Mouse (Mus musculus) midbrain, postnatal 0 days (tissue): ENCODE data around the gene Etnk2. TPM values are rescaled to one million over a fixed set of nuclear protein-coding genes. Genes with fewer than 3 reads are reported as not detected.

Experiments
- ATAC-seq: fragments of 200-750 bp; cut with Nextera tagmentation; 2 replicates; pipeline ENCODE4 v1.8.0; 2017; ENCODE audit warnings: moderate number of reproducible peaks, mild to moderate bottlenecking, moderate TSS enrichment, moderate library complexity; ENCODE audit not compliant: low FRiP score
- DNase-seq: peaks from one replicate; pipeline ENCODE4 v3.0.0-alpha.2; 2015; ENCODE audit warnings: low spot score
- H3K27ac ChIP-seq: fragments of 300-500 bp; sonication (generic); 2 replicates; pipeline ENCODE4 v1.5.1; 2014; ENCODE audit warnings: low read depth, mild to moderate bottlenecking, low read length, mixed read lengths
- H3K27me3 ChIP-seq: fragments of 300-500 bp; sonication (generic); 2 replicates; pipeline ENCODE4 v1.6.1; 2014; ENCODE audit warnings: low read length, control low read depth, mixed read lengths; ENCODE audit not compliant: insufficient read depth
- H3K36me3 ChIP-seq: fragments of 300-500 bp; sonication (generic); 2 replicates; pipeline ENCODE4 v1.6.1; 2014; ENCODE audit warnings: low read length, control low read depth, mixed read lengths; ENCODE audit not compliant: insufficient read depth
- H3K4me1 ChIP-seq: fragments of 300-500 bp; sonication (generic); 2 replicates; pipeline ENCODE4 v1.6.1; 2014; ENCODE audit warnings: mild to moderate bottlenecking, control low read depth, antibody characterized with exemption, low read length, mixed read lengths; ENCODE audit not compliant: insufficient read depth
- H3K4me2 ChIP-seq: fragments of 300-500 bp; sonication (generic); 2 replicates; pipeline ENCODE4 v1.6.1; 2014; ENCODE audit warnings: low read depth, mild to moderate bottlenecking, low read length, mixed read lengths; ENCODE audit not compliant: poor library complexity, severe bottlenecking
- H3K4me3 ChIP-seq: fragments of 300-500 bp; sonication (generic); 2 replicates; pipeline ENCODE4 v1.5.1; 2014; ENCODE audit warnings: low read depth, mild to moderate bottlenecking, low read length, moderate library complexity
- H3K9ac ChIP-seq: fragments of 300-500 bp; sonication (generic); replicated peaks from 2 replicates; pipeline ENCODE4 v1.6.1; 2014; ENCODE audit warnings: mild to moderate bottlenecking, low read length, moderate library complexity, mixed read lengths; ENCODE audit not compliant: poor library complexity, severe bottlenecking
- H3K9me3 ChIP-seq: fragments of 300-500 bp; sonication (generic); 2 replicates; pipeline ENCODE4 v1.6.1; 2016; ENCODE audit warnings: low read length, control low read depth
- CTCF ChIP-seq: IDR thresholded peaks from 2 replicates; pipeline ENCODE4 v1.5.1; 2016; ENCODE audit warnings: antibody characterized with exemption, mild to moderate bottlenecking
- WGBS: fragments of 180-500 bp; shearing (Covaris S2); extraction: QIAGEN DNeasy Blood & Tissue Kit; methylation state at CpG from one replicate; pipeline ENCODE4 v1.1.7; 2014; 5-methylcytosine and 5-hydroxymethylcytosine counted together
- polyA plus RNA-seq: library from polyadenylated mRNA; unstranded; fragments of >200 nt; fragmentation: Nextera tagmentation; extraction: Ambion mirVana; gene quantifications from 2 replicates; pipeline ENCODE4 v1.2.1, GENCODE M21; 2015
- total RNA-seq: library from RNA; depleted of rRNA; stranded (reverse); fragments of >200 nt; gene quantifications from 2 replicates; pipeline ENCODE4 v1.2.3, GENCODE M21; 2014; rRNA removed

The Etnk2 gene
- total and polyA plus RNA-seq, 2 experiments from 2014 or later, result 34.5 to 52.0 TPM

GRCm38 (mm10) chr1:133421975-133422570 lies 58.7 kb downstream of the Etnk2 start:
- ATAC-seq, result no peak
- H3K4me2 ChIP-seq, result peak overlapping the region; percentile 100
- peak overlapping the region; percentile 75 for H3K4me3 ChIP-seq
- peak overlapping the region; percentile 61; the same call in 1 of the 2 replicates for H3K9ac ChIP-seq
- peak; percentile 58 for TF ChIP-seq CTCF
- H3K27me3 ChIP-seq, result no peaks in the 10 kb centered on the region
- H3K4me1 ChIP-seq, result peaks cover 11% of the 10 kb centered on the region; the same call in 1 of the 2 replicates
- H3K27ac ChIP-seq, result 0 out of 2 replicates have a peak overlapping the region, but pooled peaks have one; percentile 74
- no peak for DNase-seq
- no peaks in the 10 kb centered on the region for H3K9me3 ChIP-seq
- H3K36me3 ChIP-seq, result no peaks in the 10 kb centered on the region
- 26% methylated on average over 16 of the region's 16 CpGs for WGBS

- peak overlapping the region; percentile 61 for H3K9ac ChIP-seq
- WGBS, result under 1% methylated on average over 29 of the region's 29 CpGs
- H3K36me3 ChIP-seq, result no peaks in the 10 kb centered on the region
- 0 out of 2 replicates have a peak, but pooled peaks have one; percentile 22 for ATAC-seq
- peaks cover 10% of the 10 kb centered on the region; the same call in 1 of the 2 replicates for H3K4me1 ChIP-seq
- H3K4me2 ChIP-seq, result peak overlapping the region; percentile 100
- peak overlapping the region; percentile 75 for H3K4me3 ChIP-seq
- H3K9me3 ChIP-seq, result no peaks in the 10 kb centered on the region
- no peak for TF ChIP-seq CTCF
- no peaks in the 10 kb centered on the region for H3K27me3 ChIP-seq
- peak overlapping the region; percentile 74; the same call in 1 of the 2 replicates for H3K27ac ChIP-seq
- DNase-seq, result peak; percentile 42
Observed at GRCm38 (mm10) chr1:133422615-133423161, 59.3 kb downstream of the Etnk2 start.

- Histone ChIP-seq H3K4me3 (peak overlapping the region; percentile 75), H3K4me1 (peaks cover 5% of the 10 kb centered on the region; the same call in 1 of the 2 replicates), H3K27me3 (no peaks in the 10 kb centered on the region), H3K9ac (peak overlapping the region; percentile 61), H3K36me3 (no peaks in the 10 kb centered on the region), H3K9me3 (no peaks in the 10 kb centered on the region), H3K4me2 (peak overlapping the region; percentile 100), H3K27ac (peak overlapping the region; percentile 74)
- ATAC-seq (peak; percentile 19; the same call in 1 of the 2 replicates), DNase-seq (no peak)
- WGBS, result under 1% methylated on average over 31 of the region's 31 CpGs
- TF ChIP-seq CTCF, result no peak
Observed at GRCm38 (mm10) chr1:133423166-133423542, 59.8 kb downstream of the Etnk2 start.

GRCm38 (mm10) chr1:133423543-133424480 lies 60.4 kb downstream of the Etnk2 start, which contains the start of gene Sox13:
Sox13 (minus strand) TSS chr1:133424377.
- H3K4me1 ChIP-seq, result no peaks in the 10 kb centered on the region; the same call in 1 of the 2 replicates
- peak within 1 kb of the TSS; percentile 75 for H3K4me3 ChIP-seq
- peak; percentile 76 for DNase-seq
- peak within 1 kb of the TSS; percentile 100 for H3K4me2 ChIP-seq
- no peaks in the 10 kb centered on the region for H3K9me3 ChIP-seq
- no peaks in the 10 kb centered on the region for H3K36me3 ChIP-seq
- peak within 1 kb of the TSS; percentile 74 for H3K27ac ChIP-seq
- peak; percentile 71 for ATAC-seq
- no peak for TF ChIP-seq CTCF
- H3K27me3 ChIP-seq, result no peaks in the 10 kb centered on the region
- under 1% methylated on average over 97 of the region's 128 CpGs for WGBS
- H3K9ac ChIP-seq, result peak within 1 kb of the TSS; percentile 61

- H3K36me3 ChIP-seq, result no peaks in the 10 kb centered on the region
- no peak for TF ChIP-seq CTCF
- WGBS, result 54% methylated on average over 4 of the region's 4 CpGs
- no peak overlapping the region for H3K9ac ChIP-seq
- ATAC-seq (no peak), DNase-seq (no peak)
- H3K4me3 ChIP-seq, result peak overlapping the region; percentile 75; the same call in 1 of the 2 replicates
- no peaks in the 10 kb centered on the region for H3K27me3 ChIP-seq
- H3K4me2 ChIP-seq, result peak overlapping the region; percentile 100
- H3K9me3 ChIP-seq, result no peaks in the 10 kb centered on the region
- H3K4me1 ChIP-seq, result no peaks in the 10 kb centered on the region; the same call in 1 of the 2 replicates
- no peak overlapping the region for H3K27ac ChIP-seq
Observed at GRCm38 (mm10) chr1:133424547-133425140, 61.3 kb downstream of the Etnk2 start.

Other genes with a start within 250 kb of the Etnk2 start
- 42.3 and 45.3 TPM in 2 replicates for gene Ppp1r15b, start 232.4 kb upstream of the Etnk2 start, total RNA-seq
- 16.9 and 17.5 TPM in 2 replicates for gene Ppp1r15b, start 232.4 kb upstream of the Etnk2 start, polyA plus RNA-seq
- 49.3 and 52.2 TPM in 2 replicates for gene Plekha6, start 199.4 kb upstream of the Etnk2 start, total RNA-seq
- 9.4 and 11.9 TPM in 2 replicates for gene Plekha6, start 199.4 kb upstream of the Etnk2 start, polyA plus RNA-seq
- not detected in 2 replicates for gene Golt1a, start 53.8 kb upstream of the Etnk2 start, total RNA-seq
- gene Golt1a, start 53.8 kb upstream of the Etnk2 start, polyA plus RNA-seq, result not detected in 2 replicates
- gene Kiss1, start 41.7 kb upstream of the Etnk2 start, total RNA-seq, result not detected in 2 replicates
- 0.47 and 2.6 TPM in 2 replicates for gene Kiss1, start 41.7 kb upstream of the Etnk2 start, polyA plus RNA-seq
- gene Ren1, start 13.1 kb upstream of the Etnk2 start, total RNA-seq, result 0.14 TPM in 1 of 2 replicates, not detected in the other
- 0.23 TPM in 1 of 2 replicates, not detected in the other for gene Ren1, start 13.1 kb upstream of the Etnk2 start, polyA plus RNA-seq
- 16.5 and 17.3 TPM in 2 replicates for gene Sox13, start 60.8 kb downstream of the Etnk2 start, total RNA-seq
- 3.3 and 4.7 TPM in 2 replicates for gene Sox13, start 60.8 kb downstream of the Etnk2 start, polyA plus RNA-seq
- gene Snrpe, start 246.7 kb downstream of the Etnk2 start, total RNA-seq, result 89.9 and 123 TPM in 2 replicates
- gene Snrpe, start 246.7 kb downstream of the Etnk2 start, polyA plus RNA-seq, result 349 and 362 TPM in 2 replicates